Mouse (Mus musculus) frontal cortex, adult (tissue): Measurements from ENCODE around the gene Fam118b.
A peak's percentile ranks its signal among the peaks of the same experiment; 100 is the strongest.

Experiments
- ATAC-seq: cut with Nextera tagmentation; 2 replicates; pipeline ENCODE4 v1.9.2; 2017; ENCODE audit warnings: mild to moderate bottlenecking, moderate library complexity, mixed read lengths; ENCODE audit not compliant: low TSS enrichment

Fam118b gene

DNA sequence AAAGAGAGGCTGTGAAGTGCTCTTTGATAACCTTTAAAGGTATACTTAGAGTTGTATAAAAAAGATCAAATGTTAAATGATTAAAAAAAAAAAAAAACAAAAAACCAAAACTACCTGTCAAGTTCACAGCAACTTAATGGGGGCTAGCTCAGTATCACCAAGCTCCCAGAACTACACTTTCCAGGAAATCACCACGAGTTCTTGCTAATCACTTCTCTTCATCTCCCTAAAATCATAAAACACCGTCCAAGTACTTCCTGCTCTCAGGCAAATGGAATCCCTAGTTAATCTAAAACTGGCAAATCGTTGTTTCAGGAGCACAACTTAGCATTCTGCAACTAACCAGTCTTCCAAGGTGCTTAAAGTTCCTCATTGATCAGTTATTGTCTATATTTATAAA lies 3.1 kb downstream of the Fam118b start:
- ATAC-seq = no peak

DNA sequence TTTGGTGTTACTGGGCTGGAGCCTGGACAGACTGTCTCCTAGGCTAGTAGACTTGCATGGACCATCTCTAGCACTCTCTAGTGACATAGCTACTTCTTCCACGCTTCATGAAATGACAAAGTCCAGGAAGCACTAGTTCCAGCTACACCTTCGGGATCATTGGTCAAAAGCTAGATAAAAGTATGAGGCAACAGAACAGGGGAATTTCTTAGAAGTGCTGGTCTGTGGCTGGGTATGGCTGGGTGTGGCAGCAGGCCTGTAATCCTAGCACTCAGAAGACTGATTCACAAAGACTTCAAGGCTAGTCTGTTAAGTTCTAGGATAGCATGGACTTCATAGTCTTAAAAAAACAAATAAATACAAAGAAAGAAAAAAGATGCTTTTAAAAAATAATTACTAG lies 4.2 kb downstream of the Fam118b start:
- no peak for ATAC-seq

DNA sequence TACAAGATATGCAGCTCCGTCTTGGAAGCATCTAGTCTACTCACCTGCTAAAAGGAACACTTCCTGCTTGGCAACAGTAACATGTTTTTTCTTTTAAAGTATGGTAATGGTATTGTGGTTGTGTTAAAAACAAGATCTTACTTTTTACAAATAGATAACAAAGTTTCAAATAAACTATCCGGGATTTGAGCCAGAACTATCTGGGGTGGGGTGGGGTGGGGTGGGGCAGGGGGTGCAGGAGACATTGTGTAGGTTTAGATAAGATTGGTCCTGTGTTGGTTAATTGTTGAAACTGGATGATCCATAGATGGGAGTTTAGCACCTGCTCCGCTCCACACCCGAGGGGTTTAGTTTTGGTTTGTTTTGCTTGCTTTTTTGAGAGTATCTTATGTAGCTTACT lies 5.2 kb downstream of the Fam118b start:
- ATAC-seq = no peak

DNA sequence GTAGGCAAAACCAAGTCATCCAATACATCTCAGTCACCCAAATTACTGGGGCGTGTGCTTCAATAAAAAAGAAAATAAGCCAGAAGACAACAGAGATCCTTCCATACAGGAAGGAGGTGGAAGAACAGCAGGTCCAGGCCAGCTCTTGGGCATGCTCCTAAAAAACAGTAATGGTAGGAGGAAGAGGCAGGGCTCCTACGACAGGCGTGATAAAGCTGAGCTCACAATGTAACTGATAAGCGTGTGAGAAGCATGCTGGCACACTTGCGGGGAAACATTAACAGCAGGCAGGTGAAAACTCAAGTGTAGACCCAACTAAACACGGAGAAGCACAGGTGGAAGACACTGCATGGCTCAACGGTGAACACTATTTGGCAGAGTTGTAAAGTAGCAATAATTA lies 10.2 kb downstream of the Fam118b start:
- no peak for ATAC-seq

DNA sequence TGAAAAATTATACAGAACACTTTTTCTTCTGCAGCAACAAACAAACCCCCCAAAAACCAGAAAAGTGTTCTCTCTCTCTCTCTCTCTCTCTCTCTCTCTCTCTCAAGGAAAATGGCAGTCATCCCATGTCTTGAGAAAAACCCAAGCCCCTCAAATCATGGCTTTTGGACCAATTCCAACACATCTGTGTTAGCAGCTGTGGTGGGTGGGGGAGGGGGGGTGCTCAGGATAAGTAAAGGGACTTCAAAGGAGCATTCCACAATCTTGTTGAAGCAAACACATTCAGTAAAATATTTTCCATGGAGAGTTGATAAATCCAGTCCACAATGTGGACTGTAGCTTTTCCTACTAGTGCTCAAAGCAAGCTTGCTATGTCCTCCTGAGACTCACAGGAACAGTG lies 18.1 kb downstream of the Fam118b start:
- ATAC-seq = no peak

DNA sequence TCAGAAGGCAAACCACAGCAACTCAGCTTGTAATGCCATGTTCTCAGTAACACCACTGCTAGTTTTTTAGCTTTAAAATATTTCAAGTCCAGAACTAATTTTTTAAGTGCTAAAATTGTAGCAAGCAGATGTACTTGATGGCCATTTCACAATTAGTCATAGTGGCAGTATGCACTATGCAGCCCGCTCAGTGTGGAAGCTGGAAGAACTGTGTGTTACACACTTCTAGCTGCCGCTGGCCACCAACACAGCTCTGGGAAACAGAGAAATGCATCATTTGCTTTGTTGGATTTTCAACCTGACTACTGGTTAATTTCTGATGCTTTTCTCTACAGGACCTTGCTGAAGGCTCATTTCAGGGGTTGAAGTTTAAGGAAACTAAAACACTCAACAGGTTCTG lies 20.2 kb downstream of the Fam118b start:
- peak; percentile 72 for ATAC-seq

DNA sequence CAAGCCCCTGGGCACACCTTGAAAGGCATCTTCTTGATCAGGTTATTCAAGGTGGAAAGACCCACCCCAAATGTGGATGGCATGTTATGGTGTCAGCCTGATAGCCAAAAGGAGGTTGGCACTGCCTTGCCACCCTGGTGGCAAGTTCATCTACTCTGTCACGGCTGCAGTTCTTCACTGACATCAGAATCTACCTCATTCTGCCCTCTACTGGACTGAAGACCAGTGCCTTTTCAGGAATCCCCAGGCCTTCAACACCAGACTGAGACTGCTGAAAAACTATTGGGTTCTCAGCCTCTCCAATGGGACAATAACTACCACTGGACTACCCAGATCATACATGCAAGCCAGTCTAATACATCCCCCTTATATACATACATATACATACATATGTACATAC lies 27.9 kb downstream of the Fam118b start:
- ATAC-seq = no peak

DNA sequence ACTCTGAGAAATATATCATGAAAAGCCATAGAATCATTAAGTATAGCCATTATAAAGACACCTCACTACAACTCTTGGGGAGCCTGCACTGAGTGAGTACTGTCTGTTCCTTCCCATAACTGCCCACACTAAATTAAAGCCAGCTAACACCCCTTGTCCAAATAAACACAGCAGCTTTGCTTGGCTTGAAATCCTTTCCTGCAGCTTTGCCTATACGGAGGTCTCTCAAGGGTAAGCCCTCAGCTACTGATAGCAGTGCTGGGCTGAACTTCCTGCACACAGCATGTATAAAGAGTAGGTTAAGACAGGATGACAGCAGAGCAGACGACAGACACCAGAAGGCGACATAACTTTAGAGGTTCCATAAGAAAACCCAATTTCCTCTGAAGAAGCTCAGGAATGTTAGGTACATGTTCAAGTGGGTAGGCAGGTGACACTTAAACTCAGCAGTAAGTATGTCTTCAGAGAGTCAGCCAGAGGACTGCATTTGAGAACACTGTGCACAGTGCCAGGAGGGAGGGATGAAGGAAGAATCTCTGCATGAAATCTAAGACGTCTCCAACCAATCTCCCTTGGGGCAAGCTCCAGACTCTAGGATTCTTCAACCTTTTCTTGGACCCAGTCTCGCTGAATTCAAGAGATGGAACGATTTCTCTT lies 28.6 kb downstream of the Fam118b start:
- 0 out of 2 replicates have a peak, but pooled peaks have one; percentile 13 for ATAC-seq

DNA sequence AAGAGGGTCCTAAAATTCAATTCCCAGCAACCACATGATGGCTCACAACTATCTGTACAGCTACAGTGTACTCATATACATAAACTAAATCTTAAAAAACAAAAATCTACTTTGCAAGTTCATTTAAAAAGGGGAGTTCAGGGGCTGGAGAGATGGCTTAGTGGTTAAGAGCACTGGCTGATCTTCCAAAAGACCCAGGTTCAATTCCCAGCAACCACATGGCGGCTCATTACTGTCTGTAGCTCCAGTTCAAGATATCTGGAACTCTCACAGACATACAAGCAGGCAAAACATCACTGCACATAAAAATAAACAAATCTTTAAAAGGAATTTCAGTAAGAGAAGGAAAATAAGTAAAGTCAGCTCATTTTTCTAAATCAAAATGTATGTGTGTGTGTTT lies 29.2 kb downstream of the Fam118b start:
- no peak for ATAC-seq

DNA sequence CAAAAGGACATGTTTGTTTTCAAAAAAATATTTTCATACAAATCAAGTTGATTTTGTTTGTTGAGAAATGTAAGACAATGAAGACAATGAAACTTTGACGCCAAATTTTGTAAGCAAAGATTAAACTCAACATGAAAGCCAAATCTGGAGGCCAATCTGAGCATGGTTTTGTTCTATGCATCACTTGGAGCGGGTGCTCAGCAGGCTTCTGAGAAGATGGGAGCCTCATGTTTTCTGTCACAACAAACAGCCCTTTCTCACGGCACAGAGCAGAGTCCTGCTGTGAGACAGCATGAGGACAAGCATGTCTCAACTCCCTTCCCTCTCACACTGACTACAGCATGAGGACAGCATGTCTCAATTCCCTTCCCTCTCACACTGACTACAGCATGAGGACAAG lies 31.6 kb downstream of the Fam118b start:
- no peak for ATAC-seq

DNA sequence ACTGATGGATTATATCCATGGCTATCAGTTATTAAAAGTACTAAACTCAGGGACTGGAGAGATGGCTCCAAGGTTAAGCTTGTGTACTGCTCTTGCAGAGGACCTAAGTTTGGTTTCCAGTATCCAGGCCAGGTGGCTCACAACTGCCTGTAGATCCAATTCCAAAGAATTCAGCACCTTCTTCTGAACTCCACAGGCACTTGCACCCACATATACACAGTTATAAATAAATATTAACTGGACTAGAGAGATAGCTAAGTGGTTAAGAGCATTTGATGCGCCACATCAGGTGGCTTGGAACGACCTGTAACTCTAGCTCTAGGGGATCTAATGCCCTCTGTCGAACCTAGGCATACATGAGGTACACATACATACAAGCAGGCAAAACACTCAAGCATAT lies 38.9 kb downstream of the Fam118b start:
- ATAC-seq = no peak

DNA sequence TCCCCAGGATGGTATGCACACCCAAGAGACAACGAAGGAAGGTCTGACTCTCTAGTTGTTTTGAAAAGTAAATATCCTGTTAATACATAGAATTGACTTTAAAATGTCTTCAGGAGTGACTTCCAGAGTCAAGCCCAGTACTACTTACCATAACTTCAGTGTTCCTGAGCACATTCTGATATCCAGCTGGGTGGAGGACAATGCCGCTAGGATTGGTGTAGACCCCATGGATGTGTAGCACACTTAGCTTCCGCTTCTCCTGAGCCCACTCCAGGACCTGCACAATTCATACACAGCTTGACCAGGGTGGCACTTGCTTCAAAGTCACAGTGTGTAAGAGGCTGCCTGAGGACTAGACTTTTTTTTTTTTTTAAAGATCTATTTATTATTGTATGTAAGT lies 44.1 kb downstream of the Fam118b start:
- no peak for ATAC-seq

DNA sequence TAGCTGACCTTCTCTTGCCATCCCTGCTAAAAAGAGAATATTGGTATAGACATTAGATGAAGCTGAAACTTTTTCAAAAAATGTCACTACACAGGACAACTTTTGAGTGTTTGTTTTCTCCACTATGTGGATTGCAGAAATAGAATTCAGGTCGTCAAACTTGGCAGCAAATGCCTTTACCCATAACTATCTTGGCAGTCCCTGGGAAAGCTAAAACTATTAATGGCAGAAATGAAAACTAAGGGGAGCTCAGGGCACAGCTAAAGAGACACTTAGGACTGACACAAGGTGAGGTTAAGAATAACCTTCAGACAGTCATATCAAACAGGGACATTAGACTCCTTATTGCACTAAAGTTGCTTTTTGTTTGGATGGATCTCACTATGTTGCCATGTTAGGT lies 49.6 kb downstream of the Fam118b start:
- no peak for ATAC-seq

DNA sequence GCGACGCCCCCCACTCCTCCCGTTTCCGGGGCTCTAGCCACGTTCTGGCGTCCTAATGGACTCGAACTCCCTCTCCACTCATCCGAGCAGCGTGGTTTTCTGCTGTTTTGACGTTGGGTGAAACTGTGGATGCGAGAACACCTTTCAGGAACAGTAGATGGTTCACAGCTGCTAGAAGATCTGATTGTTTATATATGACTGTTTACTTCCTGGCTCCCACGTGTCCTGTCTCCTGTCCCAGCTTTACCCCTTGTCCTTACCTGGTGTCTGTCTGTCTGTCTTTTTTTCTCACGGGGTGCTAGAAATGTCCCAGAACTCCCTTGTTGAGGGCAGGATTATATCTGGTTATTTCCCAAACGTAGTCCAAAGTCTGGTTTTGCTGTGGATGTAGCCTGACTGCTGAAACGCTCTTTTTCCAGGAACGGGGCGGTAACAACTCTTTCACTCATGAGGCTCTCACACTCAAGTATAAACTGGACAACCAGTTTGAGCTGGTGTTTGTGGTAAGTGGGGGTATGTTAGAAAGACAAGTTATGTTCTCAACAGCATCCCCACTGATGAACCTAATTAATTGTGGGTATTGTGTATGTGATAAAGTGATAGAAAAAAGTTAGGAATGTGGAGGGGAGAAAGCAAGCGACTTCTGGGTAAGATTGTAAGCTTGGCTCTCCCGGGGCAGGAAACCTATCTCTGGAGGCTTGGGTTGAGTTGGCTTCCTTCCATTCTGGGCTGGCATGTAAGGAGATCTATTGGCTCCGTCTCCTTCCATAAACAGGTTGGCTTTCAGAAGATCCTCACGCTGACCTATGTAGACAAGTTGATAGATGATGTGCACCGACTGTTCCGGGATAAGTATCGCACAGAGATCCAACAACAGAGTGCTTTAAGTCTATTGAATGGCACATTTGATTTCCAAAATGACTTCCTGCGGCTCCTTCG lies 55.8 kb downstream of the Fam118b start:
- ATAC-seq = no peak

DNA sequence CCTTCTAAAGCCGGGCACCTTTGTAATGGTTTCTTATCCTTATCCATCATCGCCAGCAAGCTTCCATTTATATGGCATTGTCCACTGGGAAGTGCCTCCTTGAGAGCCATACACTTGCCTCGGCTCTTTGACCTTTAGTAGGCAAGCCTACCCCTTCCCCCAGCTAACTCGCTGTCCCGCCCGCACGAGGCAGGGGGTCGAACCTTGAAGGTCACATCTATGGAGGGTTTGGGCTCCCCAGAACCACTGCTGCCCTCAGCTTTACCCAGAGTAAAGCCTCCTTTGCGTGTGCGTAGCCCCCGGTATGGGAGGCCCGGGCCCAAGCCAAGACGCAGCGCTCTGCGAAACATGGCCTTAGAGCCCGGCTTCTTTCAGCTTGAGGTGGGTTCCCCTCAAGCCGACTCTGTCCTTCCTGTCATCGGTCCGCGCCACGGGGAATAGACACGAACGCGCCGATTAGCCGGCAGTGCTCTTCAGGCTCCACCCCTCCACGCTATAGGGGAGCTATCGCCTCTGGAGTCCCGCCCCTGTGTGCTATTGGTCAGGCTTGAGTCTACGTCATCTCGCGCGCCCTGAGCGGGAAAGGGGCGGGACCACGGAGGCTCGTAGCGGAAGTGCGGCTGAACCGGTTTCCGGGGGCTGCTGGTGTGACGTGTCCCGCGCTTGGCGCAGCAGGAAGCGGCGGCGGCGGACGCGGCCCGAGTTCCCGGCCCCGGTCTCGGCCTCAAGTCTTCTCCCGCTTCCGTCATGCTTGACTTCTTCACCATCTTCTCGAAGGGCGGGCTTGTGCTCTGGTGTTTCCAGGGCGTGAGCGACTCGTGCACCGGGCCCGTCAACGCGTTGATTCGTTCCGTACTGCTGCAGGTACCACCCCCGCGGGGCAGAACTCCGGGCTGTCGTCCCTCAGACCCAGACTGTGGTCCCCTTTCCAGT lies 56.8 kb downstream of the Fam118b start, which contains the start of gene Foxred1:
Foxred1 (minus strand) TSS at position 514 of the 933 bp plus-strand sequence.
- peak; percentile 97 for ATAC-seq

DNA sequence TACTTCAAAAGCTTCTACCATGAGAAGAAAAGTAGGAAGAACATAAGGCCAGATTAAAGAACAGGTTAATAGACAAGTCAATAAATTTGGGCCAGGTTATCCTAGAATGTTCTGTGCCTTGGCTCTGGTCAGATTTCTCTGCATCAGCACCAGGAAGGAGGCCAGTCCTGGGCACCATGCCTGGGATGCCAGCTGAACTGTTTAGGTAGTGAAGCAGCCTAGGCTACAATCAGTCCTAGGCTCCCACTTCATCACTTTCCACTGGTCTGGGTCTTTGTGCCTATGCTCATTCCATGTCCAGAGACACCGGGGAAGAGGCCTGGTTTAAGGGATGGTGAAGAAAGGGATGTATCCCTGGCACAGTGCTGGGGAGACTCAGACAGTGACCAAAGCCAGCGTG lies 63.2 kb downstream of the Fam118b start:
- no peak for ATAC-seq

DNA sequence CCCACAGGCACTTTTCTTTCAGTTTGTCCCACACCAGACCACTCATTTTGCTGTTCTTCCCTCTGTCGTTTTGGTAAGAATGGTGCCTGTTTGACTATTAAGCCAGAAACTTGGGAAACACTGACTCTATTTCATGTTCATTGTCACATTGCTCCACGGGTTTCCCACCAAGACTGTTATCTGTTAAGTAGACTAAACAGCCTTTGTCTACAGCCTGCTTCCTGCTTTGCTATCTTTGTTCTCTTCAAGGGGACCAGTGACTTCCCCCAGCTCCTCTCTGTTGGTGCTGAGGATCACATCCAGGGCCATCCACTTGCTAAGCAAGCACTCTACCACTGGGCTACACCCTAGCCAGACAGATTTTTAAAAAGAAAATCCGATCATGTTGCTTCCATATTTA lies 64.1 kb downstream of the Fam118b start:
- no peak for ATAC-seq

DNA sequence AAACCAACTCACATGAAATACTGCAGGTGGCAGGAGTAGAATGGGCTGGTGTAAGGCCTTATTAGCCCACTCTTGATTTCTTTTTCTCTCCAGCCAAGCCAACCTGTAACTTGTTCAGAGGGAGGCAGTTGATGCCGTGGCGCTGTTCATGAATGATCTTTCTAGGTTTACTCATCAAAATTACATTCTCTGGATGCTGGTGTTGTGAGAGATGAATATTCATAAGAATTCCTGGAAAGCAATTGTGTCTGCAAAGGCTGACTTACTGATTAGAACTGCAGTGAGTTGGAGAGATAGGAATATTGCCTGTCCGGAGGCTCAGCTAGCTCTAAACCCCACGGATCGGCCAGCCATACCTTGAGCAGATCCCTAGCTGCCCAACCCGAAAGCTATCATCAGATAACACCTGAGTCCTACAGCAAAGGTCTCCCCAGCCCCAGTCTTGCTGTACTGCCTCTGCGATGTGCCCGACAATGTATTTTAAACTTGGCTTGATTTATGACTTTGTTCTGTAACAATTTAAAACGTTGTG lies 67.0 kb downstream of the Fam118b start:
- ATAC-seq = peak; percentile 67

DNA sequence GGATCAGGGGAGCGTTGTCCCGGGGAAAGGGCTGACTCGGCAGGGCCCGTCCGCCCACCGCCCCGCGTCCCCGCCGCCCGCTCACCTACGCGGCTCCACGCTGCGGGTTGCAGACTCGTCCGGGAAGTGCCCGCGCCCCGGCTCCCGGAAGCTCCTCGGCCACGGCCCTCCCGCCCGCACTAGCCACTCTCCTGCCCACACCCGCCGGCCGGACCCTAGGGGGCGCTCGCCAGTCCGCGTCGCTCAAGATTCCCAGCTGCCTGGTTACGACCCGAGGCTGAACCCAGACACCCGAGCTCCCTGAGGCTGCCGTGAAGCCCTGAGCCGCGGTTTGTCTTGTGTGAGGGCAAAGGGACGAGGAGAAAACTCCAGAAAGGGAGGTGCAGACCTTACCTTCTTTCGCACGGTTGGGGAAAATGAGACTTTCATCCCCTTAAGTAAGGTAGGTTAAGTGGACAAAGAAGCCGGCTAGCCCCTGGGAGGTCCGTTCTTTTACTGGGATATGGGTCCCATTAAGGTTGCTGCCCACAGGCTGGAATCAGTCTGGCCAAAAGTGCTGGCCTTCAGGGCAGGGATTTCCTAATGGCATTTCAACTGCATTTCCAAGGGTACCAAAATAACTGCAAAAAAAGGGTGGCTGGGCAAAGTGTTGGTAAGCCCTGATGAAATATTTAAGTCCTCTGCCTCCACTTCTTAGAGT lies 67.7 kb downstream of the Fam118b start, which contains the start of the genes Srpr and Tirap:
Srpr (plus strand) TSS at position 404 of the 700 bp plus-strand sequence.
Tirap (minus strand) TSS at position 520 of the 700 bp plus-strand sequence.
- peak; percentile 84 for ATAC-seq

DNA sequence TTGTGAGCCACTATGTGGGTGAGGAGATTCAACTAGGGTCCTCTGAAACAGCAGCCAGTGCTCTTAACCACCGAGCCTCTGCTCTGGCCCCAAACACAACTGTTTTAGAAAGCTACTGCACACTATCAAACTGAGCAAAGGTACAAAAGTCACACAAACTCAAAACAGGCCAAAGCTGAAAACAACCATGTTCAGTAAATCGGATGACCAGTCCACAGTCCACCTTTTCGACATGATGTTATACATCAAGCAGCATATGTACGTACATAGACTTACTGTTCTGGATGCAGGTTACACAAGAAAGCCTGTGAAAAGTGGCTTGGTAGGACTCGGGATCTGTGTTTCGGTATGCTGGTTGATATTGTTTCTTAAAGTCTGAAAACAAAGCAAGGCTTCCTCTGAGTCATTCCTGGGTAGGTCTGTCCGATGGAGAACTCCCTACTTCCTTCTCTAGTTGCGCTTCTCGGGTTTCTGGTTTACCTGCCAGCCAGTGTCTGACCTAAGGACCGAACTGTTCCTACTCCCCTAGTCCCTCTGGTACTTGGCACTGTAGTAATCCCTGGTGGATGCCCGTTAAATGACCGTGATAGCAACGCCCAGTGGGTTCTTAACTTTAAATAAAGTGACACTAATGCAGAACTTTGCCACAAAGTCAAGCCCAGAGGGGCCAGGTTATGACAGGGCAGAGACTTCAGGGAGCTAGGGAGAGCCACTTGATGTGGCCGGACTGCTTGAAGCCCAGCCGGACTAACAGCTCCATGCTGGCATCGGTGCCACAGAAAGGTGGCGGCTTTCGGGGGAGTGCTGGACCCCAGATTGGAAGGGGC lies 68.4 kb downstream of the Fam118b start:
- ATAC-seq = peak; percentile 14
